Mouse (Mus musculus): ENCODE measurements around the gene Trim32. TPM values are rescaled to one million over a fixed set of nuclear protein-coding genes. Genes with fewer than 3 reads are reported as not detected.

Trim32 gene
- polyA plus RNA-seq, 1 experiment from 2014 or later, result 56.2 TPM

- Histone ChIP-seq H3K27ac (ENCODE audit: low read depth, low read length) (no peak overlapping the region), H3K4me1 (ENCODE audit: control insufficient read depth, insufficient read depth, low read length) (peaks cover 10% of the 10 kb centered on the region), H3K27me3 (ENCODE audit: control insufficient read depth, insufficient read depth, low read length) (no peaks in the 10 kb centered on the region), H3K4me2 (replicated peaks; ENCODE audit: low read depth, low read length) (no peak overlapping the region), H3K9me3 (ENCODE audit: control insufficient read depth, low read length) (no peaks in the 10 kb centered on the region), H3K9ac (ENCODE audit: low read depth, low read length) (no peak overlapping the region), H3K36me3 (ENCODE audit: control insufficient read depth, insufficient read depth, low read length) (peaks cover 24% of the 10 kb centered on the region), H3K4me3 (ENCODE audit: low read length) (no peak overlapping the region)
- ATAC-seq (ENCODE audit: low FRiP score, low TSS enrichment), result no peak
- 79% methylated on average over 5 of the region's 5 CpGs for WGBS
Observed at GRCm38 (mm10) chr4:65610329-65610728, 5.5 kb downstream of the Trim32 start.

GRCm38 (mm10) chr4:65610896-65611295 lies 6.1 kb downstream of the Trim32 start:
- H3K9ac ChIP-seq (ENCODE audit: low read depth, low read length), result no peak overlapping the region
- H3K36me3 ChIP-seq (ENCODE audit: control insufficient read depth, insufficient read depth, low read length), result peaks cover 30% of the 10 kb centered on the region
- no peak overlapping the region for H3K27ac ChIP-seq (ENCODE audit: low read depth, low read length)
- no peaks in the 10 kb centered on the region for H3K27me3 ChIP-seq (ENCODE audit: control insufficient read depth, insufficient read depth, low read length)
- no peak overlapping the region for H3K4me2 ChIP-seq (replicated peaks; ENCODE audit: low read depth, low read length)
- ATAC-seq (ENCODE audit: low FRiP score, low TSS enrichment), result no peak
- H3K9me3 ChIP-seq (ENCODE audit: control insufficient read depth, low read length), result no peaks in the 10 kb centered on the region
- WGBS, result 77% methylated on average over 6 of the region's 6 CpGs
- no peak overlapping the region for H3K4me3 ChIP-seq (ENCODE audit: low read length)
- H3K4me1 ChIP-seq (ENCODE audit: control insufficient read depth, insufficient read depth, low read length), result peaks cover 5% of the 10 kb centered on the region

GRCm38 (mm10) chr4:65613135-65613534 lies 8.3 kb downstream of the Trim32 start:
- Histone ChIP-seq H3K36me3 (ENCODE audit: control insufficient read depth, insufficient read depth, low read length) (peaks cover 51% of the 10 kb centered on the region), H3K27me3 (ENCODE audit: control insufficient read depth, insufficient read depth, low read length) (no peaks in the 10 kb centered on the region), H3K27ac (ENCODE audit: low read depth, low read length) (no peak overlapping the region), H3K9me3 (ENCODE audit: control insufficient read depth, low read length) (no peaks in the 10 kb centered on the region), H3K9ac (ENCODE audit: low read depth, low read length) (no peak overlapping the region), H3K4me2 (replicated peaks; ENCODE audit: low read depth, low read length) (no peak overlapping the region), H3K4me3 (ENCODE audit: low read length) (no peak overlapping the region), H3K4me1 (ENCODE audit: control insufficient read depth, insufficient read depth, low read length) (no peaks in the 10 kb centered on the region)
- WGBS, result 97% methylated on average over 14 of the region's 14 CpGs
- no peak for ATAC-seq (ENCODE audit: low FRiP score, low TSS enrichment)

GRCm38 (mm10) chr4:65620125-65620524 lies 15.3 kb downstream of the Trim32 start:
- H3K9me3 ChIP-seq (ENCODE audit: control insufficient read depth, low read length), result no peaks in the 10 kb centered on the region
- no peaks in the 10 kb centered on the region for H3K4me1 ChIP-seq (ENCODE audit: control insufficient read depth, insufficient read depth, low read length)
- H3K27ac ChIP-seq (ENCODE audit: low read depth, low read length), result no peak overlapping the region
- no peak overlapping the region for H3K4me3 ChIP-seq (ENCODE audit: low read length)
- WGBS, result 76% methylated on average over 3 of the region's 3 CpGs
- no peak for ATAC-seq (ENCODE audit: low FRiP score, low TSS enrichment)
- no peaks in the 10 kb centered on the region for H3K27me3 ChIP-seq (ENCODE audit: control insufficient read depth, insufficient read depth, low read length)
- peaks cover 36% of the 10 kb centered on the region for H3K36me3 ChIP-seq (ENCODE audit: control insufficient read depth, insufficient read depth, low read length)
- H3K4me2 ChIP-seq (replicated peaks; ENCODE audit: low read depth, low read length), result no peak overlapping the region
- no peak overlapping the region for H3K9ac ChIP-seq (ENCODE audit: low read depth, low read length)

- no peaks in the 10 kb centered on the region for H3K27me3 ChIP-seq (ENCODE audit: control insufficient read depth, insufficient read depth, low read length)
- H3K4me3 ChIP-seq (ENCODE audit: low read length), result no peak overlapping the region
- no peaks in the 10 kb centered on the region for H3K36me3 ChIP-seq (ENCODE audit: control insufficient read depth, insufficient read depth, low read length)
- no peak overlapping the region for H3K27ac ChIP-seq (ENCODE audit: low read depth, low read length)
- no peaks in the 10 kb centered on the region for H3K4me1 ChIP-seq (ENCODE audit: control insufficient read depth, insufficient read depth, low read length)
- no peak overlapping the region for H3K9ac ChIP-seq (ENCODE audit: low read depth, low read length)
- WGBS, result 66% methylated on average over 3 of the region's 3 CpGs
- no peaks in the 10 kb centered on the region for H3K9me3 ChIP-seq (ENCODE audit: control insufficient read depth, low read length)
- H3K4me2 ChIP-seq (replicated peaks; ENCODE audit: low read depth, low read length), result no peak overlapping the region
- ATAC-seq (ENCODE audit: low FRiP score, low TSS enrichment), result no peak
Observed at GRCm38 (mm10) chr4:65638231-65638630, 33.4 kb downstream of the Trim32 start.

- WGBS, result 9% methylated on average over 5 of the region's 5 CpGs
- Histone ChIP-seq H3K27ac (ENCODE audit: low read depth, low read length) (no peak overlapping the region), H3K9ac (ENCODE audit: low read depth, low read length) (no peak overlapping the region), H3K4me1 (ENCODE audit: control insufficient read depth, insufficient read depth, low read length) (no peaks in the 10 kb centered on the region), H3K9me3 (ENCODE audit: control insufficient read depth, low read length) (no peaks in the 10 kb centered on the region), H3K27me3 (ENCODE audit: control insufficient read depth, insufficient read depth, low read length) (no peaks in the 10 kb centered on the region), H3K4me2 (replicated peaks; ENCODE audit: low read depth, low read length) (no peak overlapping the region), H3K36me3 (ENCODE audit: control insufficient read depth, insufficient read depth, low read length) (no peaks in the 10 kb centered on the region), H3K4me3 (ENCODE audit: low read length) (no peak overlapping the region)
- ATAC-seq (ENCODE audit: low FRiP score, low TSS enrichment), result peak; percentile 69; the same call in 1 of the 2 replicates
Observed at GRCm38 (mm10) chr4:65642611-65643010, 37.8 kb downstream of the Trim32 start.

GRCm38 (mm10) chr4:65654723-65655122 lies 49.9 kb downstream of the Trim32 start:
- 0% methylated on average over 2 of the region's 2 CpGs for WGBS
- Histone ChIP-seq H3K36me3 (ENCODE audit: control insufficient read depth, insufficient read depth, low read length) (no peaks in the 10 kb centered on the region), H3K9me3 (ENCODE audit: control insufficient read depth, low read length) (no peaks in the 10 kb centered on the region), H3K4me2 (replicated peaks; ENCODE audit: low read depth, low read length) (no peak overlapping the region), H3K4me3 (ENCODE audit: low read length) (no peak overlapping the region), H3K4me1 (ENCODE audit: control insufficient read depth, insufficient read depth, low read length) (no peaks in the 10 kb centered on the region), H3K27me3 (ENCODE audit: control insufficient read depth, insufficient read depth, low read length) (no peaks in the 10 kb centered on the region), H3K27ac (ENCODE audit: low read depth, low read length) (no peak overlapping the region), H3K9ac (ENCODE audit: low read depth, low read length) (no peak overlapping the region)
- peak; percentile 88 for ATAC-seq (ENCODE audit: low FRiP score, low TSS enrichment)

GRCm38 (mm10) chr4:65663176-65663575 lies 58.4 kb downstream of the Trim32 start:
- 71% methylated on average over 6 of the region's 6 CpGs for WGBS
- H3K4me1 ChIP-seq (ENCODE audit: control insufficient read depth, insufficient read depth, low read length), result no peaks in the 10 kb centered on the region
- no peaks in the 10 kb centered on the region for H3K9me3 ChIP-seq (ENCODE audit: control insufficient read depth, low read length)
- H3K9ac ChIP-seq (ENCODE audit: low read depth, low read length), result no peak overlapping the region
- H3K4me3 ChIP-seq (ENCODE audit: low read length), result no peak overlapping the region
- H3K4me2 ChIP-seq (replicated peaks; ENCODE audit: low read depth, low read length), result no peak overlapping the region
- H3K27me3 ChIP-seq (ENCODE audit: control insufficient read depth, insufficient read depth, low read length), result no peaks in the 10 kb centered on the region
- H3K27ac ChIP-seq (ENCODE audit: low read depth, low read length), result no peak overlapping the region
- no peaks in the 10 kb centered on the region for H3K36me3 ChIP-seq (ENCODE audit: control insufficient read depth, insufficient read depth, low read length)
- ATAC-seq (ENCODE audit: low FRiP score, low TSS enrichment), result no peak

All from kidney, embryonic 14.5 days (tissue).